Mouse (Mus musculus): ENCODE data around the gene Awat1. TPM values are rescaled to one million over a fixed set of nuclear protein-coding genes. Genes with fewer than 3 reads are reported as not detected.

Gene Awat1
- polyA plus RNA-seq, 1 experiment from 2014 or later: not detected

DNA sequence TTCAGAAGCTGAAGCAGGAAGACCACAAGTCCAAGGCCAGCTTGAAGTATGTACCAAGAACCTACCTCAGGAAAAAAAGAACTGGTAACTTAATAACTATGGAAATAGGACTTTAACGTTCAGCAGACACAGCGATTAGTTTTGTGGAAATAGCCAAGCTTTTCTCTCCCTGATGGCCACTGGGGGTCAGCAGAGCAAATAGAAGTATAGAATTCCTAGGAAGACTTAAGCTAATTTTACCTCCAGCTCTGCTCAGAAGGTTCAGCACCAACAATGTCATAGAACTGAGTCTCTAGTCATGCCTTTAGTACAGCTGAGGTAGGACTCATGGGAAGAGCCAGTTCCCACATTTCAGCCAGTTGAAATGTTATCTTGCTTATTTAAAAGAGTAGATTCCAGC lies 49.3 kb downstream of the Awat1 start:
- Histone ChIP-seq H3K27me3 (ENCODE audit: control insufficient read depth, insufficient read depth, low read length) (no peaks in the 10 kb centered on the region), H3K36me3 (ENCODE audit: control insufficient read depth, insufficient read depth, low read length) (no peaks in the 10 kb centered on the region), H3K4me2 (ENCODE audit: low read depth, low read length) (no peak overlapping the region), H3K4me3 (ENCODE audit: low read depth, low read length) (no peak overlapping the region), H3K9me3 (ENCODE audit: control insufficient read depth, low read length) (no peaks in the 10 kb centered on the region), H3K27ac (ENCODE audit: low read depth, low read length) (no peak overlapping the region), H3K4me1 (ENCODE audit: control insufficient read depth, insufficient read depth, low read length) (no peaks in the 10 kb centered on the region), H3K9ac (replicated peaks; ENCODE audit: low read depth, low read length) (no peak overlapping the region)
- ATAC-seq (ENCODE audit: low read depth): no peak
- WGBS: 58% methylated on average over 2 of the region's 2 CpGs

DNA sequence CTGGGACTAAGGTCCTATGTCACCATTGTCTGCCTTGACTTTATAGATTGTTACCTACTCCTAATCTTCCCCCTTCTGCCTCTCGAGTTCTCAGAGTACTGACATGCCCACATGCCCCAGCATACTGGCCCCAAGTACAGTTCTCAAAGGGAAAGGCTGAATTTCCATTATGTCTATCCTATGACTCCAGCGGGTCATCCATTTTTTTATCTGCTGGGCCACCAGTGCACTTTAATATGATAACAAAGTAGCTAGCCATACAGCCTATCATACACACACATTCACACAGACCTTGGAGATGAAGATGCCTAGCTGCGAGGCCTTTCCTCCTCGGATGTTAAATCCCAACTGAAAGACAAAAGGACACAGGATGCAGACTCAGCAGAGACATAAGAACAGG lies 52.2 kb downstream of the Awat1 start:
- Histone ChIP-seq H3K27me3 (ENCODE audit: control insufficient read depth, insufficient read depth, low read length) (no peaks in the 10 kb centered on the region), H3K9ac (replicated peaks; ENCODE audit: low read depth, low read length) (no peak overlapping the region), H3K4me2 (ENCODE audit: low read depth, low read length) (no peak overlapping the region), H3K27ac (ENCODE audit: low read depth, low read length) (no peak overlapping the region), H3K4me1 (ENCODE audit: control insufficient read depth, insufficient read depth, low read length) (no peaks in the 10 kb centered on the region), H3K4me3 (ENCODE audit: low read depth, low read length) (no peak overlapping the region), H3K36me3 (ENCODE audit: control insufficient read depth, insufficient read depth, low read length) (no peaks in the 10 kb centered on the region), H3K9me3 (ENCODE audit: control insufficient read depth, low read length) (no peaks in the 10 kb centered on the region)
- ATAC-seq (ENCODE audit: low read depth): no peak
- 87% methylated on average over 4 of the region's 4 CpGs for WGBS

DNA sequence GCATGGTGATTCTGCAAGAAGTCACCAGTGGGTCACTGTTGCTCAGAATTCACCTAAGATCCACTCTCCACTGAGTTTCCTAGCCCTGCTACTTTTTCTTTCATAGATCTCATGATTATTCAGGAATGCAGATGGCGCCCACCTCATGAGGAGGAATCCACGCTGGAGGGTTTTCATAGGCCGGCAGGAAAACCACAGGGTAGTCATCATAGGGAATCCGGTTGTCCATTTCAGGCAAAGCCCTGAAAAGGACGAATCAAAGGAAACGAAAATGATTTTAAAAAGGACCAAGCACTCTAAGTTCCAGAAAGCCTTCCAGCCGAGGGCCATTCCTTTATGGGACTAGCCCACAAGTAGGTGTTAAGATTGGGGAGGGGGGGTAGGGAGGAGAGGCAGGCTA lies 53.1 kb downstream of the Awat1 start:
- H3K9me3 ChIP-seq (ENCODE audit: control insufficient read depth, low read length): no peaks in the 10 kb centered on the region
- H3K9ac ChIP-seq (replicated peaks; ENCODE audit: low read depth, low read length): peak overlapping the region; percentile 44; the same call in 1 of the 2 replicates
- H3K4me2 ChIP-seq (ENCODE audit: low read depth, low read length): peak overlapping the region; percentile 46
- H3K4me3 ChIP-seq (ENCODE audit: low read depth, low read length): peak overlapping the region; percentile 46
- ATAC-seq (ENCODE audit: low read depth): no peak
- no peaks in the 10 kb centered on the region for H3K27me3 ChIP-seq (ENCODE audit: control insufficient read depth, insufficient read depth, low read length)
- 51% methylated on average over 7 of the region's 7 CpGs for WGBS
- H3K27ac ChIP-seq (ENCODE audit: low read depth, low read length): no peak overlapping the region
- no peaks in the 10 kb centered on the region for H3K36me3 ChIP-seq (ENCODE audit: control insufficient read depth, insufficient read depth, low read length)
- no peaks in the 10 kb centered on the region for H3K4me1 ChIP-seq (ENCODE audit: control insufficient read depth, insufficient read depth, low read length)

DNA sequence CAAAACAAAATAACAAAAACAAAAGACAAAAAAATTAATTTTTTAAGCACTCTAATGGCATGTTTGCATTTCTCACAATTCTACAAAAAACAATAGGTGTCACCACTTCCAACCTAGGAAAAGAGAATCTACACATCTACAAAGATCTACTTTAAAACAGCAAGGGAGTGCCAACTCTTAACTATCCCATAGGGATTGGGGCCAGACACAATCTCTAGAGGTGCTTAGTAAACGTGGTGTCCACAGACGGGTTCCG lies 53.4 kb downstream of the Awat1 start, which contains the start of gene Kif4:
Kif4 (plus strand) TSS at position 192 of the 256 bp plus-strand sequence.
- Histone ChIP-seq H3K4me1 (ENCODE audit: control insufficient read depth, insufficient read depth, low read length) (no peaks in the 10 kb centered on the region), H3K9me3 (ENCODE audit: control insufficient read depth, low read length) (no peaks in the 10 kb centered on the region), H3K9ac (replicated peaks; ENCODE audit: low read depth, low read length) (peak within 1 kb of the TSS; percentile 44; the same call in 1 of the 2 replicates), H3K27me3 (ENCODE audit: control insufficient read depth, insufficient read depth, low read length) (no peaks in the 10 kb centered on the region), H3K27ac (ENCODE audit: low read depth, low read length) (no peak within 1 kb of the TSS), H3K4me3 (ENCODE audit: low read depth, low read length) (peak within 1 kb of the TSS; percentile 46), H3K4me2 (ENCODE audit: low read depth, low read length) (peak within 1 kb of the TSS; percentile 64), H3K36me3 (ENCODE audit: control insufficient read depth, insufficient read depth, low read length) (no peaks in the 10 kb centered on the region)
- WGBS: 15% methylated on average over 3 of the region's 3 CpGs
- ATAC-seq (ENCODE audit: low read depth): no peak

DNA sequence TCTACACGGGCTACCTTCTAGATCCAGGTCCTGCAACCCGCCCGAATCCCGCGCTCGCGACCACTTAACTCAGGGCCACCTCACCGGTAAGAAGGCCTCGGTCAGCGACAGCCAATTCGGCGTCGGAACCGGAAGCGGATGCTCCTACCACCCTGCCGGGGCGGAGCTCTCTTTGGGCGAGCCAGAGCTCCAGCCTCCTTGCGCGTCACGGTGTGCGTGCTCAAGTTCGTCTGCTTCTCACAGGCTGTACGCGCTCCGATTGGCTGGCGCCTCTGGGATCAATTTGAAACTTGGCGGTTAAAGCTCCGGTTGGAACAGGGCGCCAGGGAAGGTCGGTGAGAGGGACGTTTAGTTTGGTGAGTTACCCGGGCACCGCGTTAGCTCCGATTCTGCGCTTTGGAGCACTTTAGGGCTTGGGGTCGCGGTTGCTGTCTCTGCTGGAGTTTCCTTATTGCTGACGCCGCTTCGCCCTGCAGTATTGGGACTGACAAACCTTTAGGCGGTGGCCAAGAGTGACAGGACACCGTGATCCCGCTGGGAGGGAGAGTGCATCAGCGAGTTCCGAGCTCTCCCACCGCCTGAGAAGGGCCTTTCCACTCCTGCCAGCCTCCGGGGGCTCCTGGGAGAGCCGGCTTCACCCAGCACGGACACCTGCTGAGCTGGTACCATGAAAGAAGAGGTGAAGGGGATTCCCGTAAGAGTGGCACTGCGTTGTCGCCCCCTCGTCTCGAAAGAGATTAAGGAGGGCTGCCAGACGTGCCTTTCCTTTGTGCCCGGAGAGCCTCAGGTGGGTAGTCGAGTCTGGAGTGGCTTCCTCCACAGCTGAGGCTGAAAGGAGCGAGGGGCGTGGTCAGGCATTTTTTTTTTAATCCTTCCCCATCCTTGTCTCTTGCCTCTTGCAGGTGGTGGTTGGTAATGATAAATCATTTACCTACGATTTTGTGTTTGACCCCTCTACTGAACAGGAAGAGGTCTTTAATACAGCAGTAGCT lies 54.0 kb downstream of the Awat1 start, which contains the start of gene Pdzd11:
Pdzd11 (minus strand) TSS at position 767 of the 992 bp plus-strand sequence.
- H3K27ac ChIP-seq (ENCODE audit: low read depth, low read length): no peak within 1 kb of the TSS

More for the DNA sequence above, 54.0 kb downstream of the Awat1 start, which contains the start of gene Pdzd11:
- no peaks in the 10 kb centered on the region for H3K27me3 ChIP-seq (ENCODE audit: control insufficient read depth, insufficient read depth, low read length)
- peak; percentile 100 for ATAC-seq (ENCODE audit: low read depth)
- no peaks in the 10 kb centered on the region for H3K36me3 ChIP-seq (ENCODE audit: control insufficient read depth, insufficient read depth, low read length)
- WGBS: 13% methylated on average over 61 of the region's 62 CpGs
- peak within 1 kb of the TSS; percentile 44; the same call in 1 of the 2 replicates for H3K9ac ChIP-seq (replicated peaks; ENCODE audit: low read depth, low read length)
- H3K9me3 ChIP-seq (ENCODE audit: control insufficient read depth, low read length): no peaks in the 10 kb centered on the region
- peak within 1 kb of the TSS; percentile 46 for H3K4me3 ChIP-seq (ENCODE audit: low read depth, low read length)
- H3K4me2 ChIP-seq (ENCODE audit: low read depth, low read length): peak within 1 kb of the TSS; percentile 64
- no peaks in the 10 kb centered on the region for H3K4me1 ChIP-seq (ENCODE audit: control insufficient read depth, insufficient read depth, low read length)

Other genes starting within 250 kb of the Awat1 start
- not detected in 2 replicates for gene Otud6a, start 143.2 kb upstream of the Awat1 start, polyA plus RNA-seq (2014; fragmentation: Nextera tagmentation; extraction: Ambion mirVana)
- not detected in 2 replicates for gene Awat2, start 129.5 kb upstream of the Awat1 start, polyA plus RNA-seq (2014; fragmentation: Nextera tagmentation; extraction: Ambion mirVana)
- 28.2 and 32.4 TPM in 2 replicates for gene Igbp1, start 78.0 kb upstream of the Awat1 start, polyA plus RNA-seq (2014; fragmentation: Nextera tagmentation; extraction: Ambion mirVana)
- gene Dgat2l6, start 47.4 kb upstream of the Awat1 start, polyA plus RNA-seq (2014; fragmentation: Nextera tagmentation; extraction: Ambion mirVana): not detected in 2 replicates
- not detected in 2 replicates for gene P2ry4, start 22.6 kb downstream of the Awat1 start, polyA plus RNA-seq (2014; fragmentation: Nextera tagmentation; extraction: Ambion mirVana)
- not detected in 2 replicates for gene Arr3, start 33.2 kb downstream of the Awat1 start, polyA plus RNA-seq (2014; fragmentation: Nextera tagmentation; extraction: Ambion mirVana)
- gene Kif4, start 53.5 kb downstream of the Awat1 start, polyA plus RNA-seq (2014; fragmentation: Nextera tagmentation; extraction: Ambion mirVana): 2.1 and 3.4 TPM in 2 replicates
- gene Pdzd11, start 54.3 kb downstream of the Awat1 start, polyA plus RNA-seq (2014; fragmentation: Nextera tagmentation; extraction: Ambion mirVana): 98.9 and 101 TPM in 2 replicates
- 40.8 and 43.5 TPM in 2 replicates for gene Gdpd2, start 157.6 kb downstream of the Awat1 start, polyA plus RNA-seq (2014; fragmentation: Nextera tagmentation; extraction: Ambion mirVana)
- 11.9 and 12.9 TPM in 2 replicates for gene Dlg3, start 195.5 kb downstream of the Awat1 start, polyA plus RNA-seq (2014; fragmentation: Nextera tagmentation; extraction: Ambion mirVana)

Measured in neural tube, embryonic 14.5 days (tissue).